Mouse (Mus musculus) kidney, adult 18-20 months (tissue): Measurements from ENCODE around the gene Otub2.

Experiments
- DNase-seq: peaks from one replicate; pipeline ENCODE4 v3.0.0; 2021

The Otub2 gene

GRCm38 (mm10) chr12:103445060-103445459, 56.6 kb downstream of the Otub2 start:
- no peak for DNase-seq

GRCm38 (mm10) chr12:103453361-103453760, 64.9 kb downstream of the Otub2 start:
- DNase-seq = no peak
